Mouse (Mus musculus) liver, embryonic 15.5 days (tissue): ENCODE measurements at regions not wholly inside any gene's neighbourhood (a gene's known extent, or its start where the extent isn't known, plus 50 kb on each side); places are given as distances from the start of the nearest gene placed in this dataset.
A peak's percentile ranks its signal among the peaks of the same experiment; 100 is the strongest.
"Not testable (repeated sequence)": the region's sequence is repeated elsewhere in the genome, so short reads cannot be mapped to it uniquely, and the experiment has no call there.

ENCODE experiments used
- ATAC-seq: fragments of 200-750 bp; cut with Nextera tagmentation; 2 replicates; pipeline ENCODE4 v1.8.0; 2017; ENCODE audit warnings: moderate number of reproducible peaks, mild to moderate bottlenecking, moderate library complexity; ENCODE audit not compliant: insufficient read depth
- H3K27ac ChIP-seq: fragments of 300-500 bp; sonication (generic); replicated peaks from 2 replicates; pipeline ENCODE4 v1.5.1; 2015; ENCODE audit warnings: mild to moderate bottlenecking, inconsistent platforms
- H3K27me3 ChIP-seq: fragments of 300-500 bp; sonication (generic); 2 replicates; pipeline ENCODE4 v1.6.1; 2015; ENCODE audit warnings: mild to moderate bottlenecking, inconsistent platforms
- H3K36me3 ChIP-seq: fragments of 300-500 bp; sonication (generic); replicated peaks from 2 replicates; pipeline ENCODE4 v1.6.1; 2015; ENCODE audit warnings: moderate library complexity, mild to moderate bottlenecking, inconsistent platforms
- H3K4me1 ChIP-seq: fragments of 300-500 bp; sonication (generic); replicated peaks from 2 replicates; pipeline ENCODE4 v1.6.1; 2015; ENCODE audit warnings: inconsistent platforms
- H3K4me2 ChIP-seq: fragments of 300-500 bp; sonication (generic); 2 replicates; pipeline ENCODE4 v1.6.1; 2015; ENCODE audit warnings: moderate library complexity, mild to moderate bottlenecking, inconsistent platforms
- H3K4me3 ChIP-seq: fragments of 300-500 bp; sonication (generic); replicated peaks from 2 replicates; pipeline ENCODE4 v1.5.1; 2015; ENCODE audit warnings: mild to moderate bottlenecking, inconsistent platforms
- H3K9ac ChIP-seq: fragments of 300-500 bp; sonication (generic); 2 replicates; pipeline ENCODE4 v1.6.1; 2015; ENCODE audit warnings: moderate library complexity, mild to moderate bottlenecking, inconsistent platforms
- H3K9me3 ChIP-seq: fragments of 300-500 bp; sonication (generic); replicated peaks from 2 replicates; pipeline ENCODE4 v1.6.1; 2016; ENCODE audit warnings: inconsistent platforms
- WGBS: fragments of 180-500 bp; shearing (Covaris S2); methylation state at CpG from one replicate; pipeline ENCODE4 v1.1.7; 2015; ENCODE audit warnings: mixed read lengths; ENCODE audit not compliant: insufficient replicate concordance; 5-methylcytosine and 5-hydroxymethylcytosine counted together

DNA sequence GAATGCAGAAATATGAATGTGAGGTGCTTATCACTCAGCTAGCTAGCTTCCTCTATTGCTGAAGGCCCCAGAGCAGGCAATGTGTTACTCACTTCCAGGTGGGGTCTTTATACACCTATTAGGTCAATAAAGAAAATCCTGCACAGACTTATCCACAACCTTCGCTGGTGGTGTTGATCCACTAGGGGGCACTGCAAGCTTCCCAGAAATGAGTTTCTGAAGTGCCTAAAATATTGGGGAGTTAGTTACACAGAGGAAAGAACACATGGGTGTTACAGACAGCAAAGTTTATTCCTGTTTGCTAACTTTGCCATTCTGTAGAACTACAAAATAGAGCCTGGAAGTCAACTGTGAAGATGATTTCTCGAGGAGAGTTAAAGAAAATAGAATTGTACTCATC is 836.9 kb downstream of the Dad1 start:
- H3K4me1 ChIP-seq, ATAC-seq, H3K4me2 ChIP-seq, H3K4me3 ChIP-seq, H3K27me3 ChIP-seq, H3K9ac ChIP-seq, H3K36me3 ChIP-seq, H3K9me3 ChIP-seq, H3K27ac ChIP-seq: not testable (repeated sequence)
- 34% methylated on average over 2 of the region's 2 CpGs for WGBS

DNA sequence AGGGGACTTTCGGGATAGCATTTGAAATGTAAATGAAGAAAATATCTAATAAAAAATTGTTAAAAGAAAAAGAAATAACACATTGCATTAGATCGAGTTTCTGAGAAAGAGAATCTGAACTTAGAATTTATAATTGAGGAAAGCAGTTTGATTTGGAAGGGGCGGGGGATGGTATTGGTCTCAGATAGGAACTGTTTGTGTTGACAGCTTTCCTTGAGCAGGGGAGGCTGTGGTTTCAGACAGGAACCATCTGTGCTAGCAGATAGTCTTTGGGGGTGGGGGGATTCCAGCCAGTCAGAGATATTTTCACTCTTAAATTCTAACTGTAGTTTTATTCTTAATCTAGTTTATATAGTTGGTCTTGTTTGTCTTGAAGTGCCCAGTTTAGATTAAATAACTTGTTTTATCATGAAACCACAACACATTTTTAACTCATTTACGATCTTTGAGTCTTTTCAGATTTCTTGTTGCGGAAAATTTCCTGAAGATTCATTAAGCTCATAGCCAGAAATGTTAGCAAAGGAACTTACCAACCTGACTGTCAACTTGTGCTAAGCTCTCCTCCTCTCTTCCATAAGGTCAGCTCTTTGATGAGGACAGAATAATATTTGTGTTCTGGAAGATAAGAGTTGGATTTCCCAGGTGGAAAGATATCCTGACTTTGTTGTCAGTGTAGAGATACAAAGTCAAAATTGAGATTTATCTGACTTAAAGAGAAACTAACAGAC is 846.2 kb downstream of the Dad1 start:
- WGBS: 13% methylated on average over 3 of the region's 5 CpGs
- not testable (repeated sequence) for ATAC-seq, H3K4me3 ChIP-seq

DNA sequence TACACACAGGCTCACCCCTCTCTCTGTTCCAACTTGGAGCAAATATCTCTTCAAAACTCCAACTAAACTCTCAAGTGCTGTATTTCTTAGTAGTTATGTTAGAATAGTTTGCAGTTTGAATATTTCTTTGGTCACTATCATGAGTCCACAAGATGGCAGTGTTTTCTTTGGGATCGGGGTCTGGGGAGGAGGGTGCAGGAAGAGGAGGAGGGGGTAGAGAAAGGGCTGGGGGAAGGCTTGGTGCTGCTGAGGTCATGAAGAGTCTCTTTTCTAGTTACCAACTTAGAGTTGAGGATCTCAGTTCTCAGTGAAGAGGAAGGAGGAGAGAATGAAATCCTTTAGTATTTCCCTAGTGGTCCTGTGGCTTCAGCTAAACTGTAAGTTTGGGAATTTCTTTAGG is 863.6 kb downstream of the Dad1 start:
- H3K4me2 ChIP-seq, H3K4me1 ChIP-seq, ATAC-seq, H3K9ac ChIP-seq, H3K9me3 ChIP-seq, H3K4me3 ChIP-seq, H3K27me3 ChIP-seq, H3K27ac ChIP-seq, H3K36me3 ChIP-seq: not testable (repeated sequence)
- no CpG with 5 or more reads among the region's 1 CpGs for WGBS

More for the DNA sequence above, 846.2 kb downstream of the Dad1 start:
- H3K9me3 ChIP-seq, H3K4me2 ChIP-seq, H3K4me1 ChIP-seq, H3K36me3 ChIP-seq, H3K27me3 ChIP-seq, H3K27ac ChIP-seq, H3K9ac ChIP-seq: not testable (repeated sequence)

DNA sequence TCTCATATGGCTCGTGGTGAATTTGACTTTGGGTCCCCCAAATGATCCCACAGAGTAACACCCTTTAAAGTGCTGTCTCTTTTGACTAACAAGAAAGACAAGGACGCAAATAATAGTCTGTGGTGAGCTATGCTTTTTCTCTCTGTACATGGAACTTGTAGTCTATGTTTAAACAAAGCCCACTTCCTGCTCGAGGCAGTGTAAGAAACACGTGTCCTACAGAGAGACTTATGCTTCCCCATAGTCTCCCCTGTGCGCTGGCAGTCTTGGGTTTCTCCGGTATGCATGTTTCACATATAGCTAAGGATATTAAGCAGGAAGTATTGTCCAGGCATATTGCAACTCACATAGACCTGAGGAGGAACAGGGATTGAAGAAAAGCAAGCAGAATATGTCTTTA is 879.0 kb upstream of the Olfr1507 start:
- not testable (repeated sequence) for H3K27me3 ChIP-seq, ATAC-seq, H3K4me3 ChIP-seq, H3K4me2 ChIP-seq, H3K36me3 ChIP-seq, H3K9me3 ChIP-seq, H3K4me1 ChIP-seq, H3K9ac ChIP-seq, H3K27ac ChIP-seq
- WGBS: 20% methylated on average over 5 of the region's 6 CpGs

DNA sequence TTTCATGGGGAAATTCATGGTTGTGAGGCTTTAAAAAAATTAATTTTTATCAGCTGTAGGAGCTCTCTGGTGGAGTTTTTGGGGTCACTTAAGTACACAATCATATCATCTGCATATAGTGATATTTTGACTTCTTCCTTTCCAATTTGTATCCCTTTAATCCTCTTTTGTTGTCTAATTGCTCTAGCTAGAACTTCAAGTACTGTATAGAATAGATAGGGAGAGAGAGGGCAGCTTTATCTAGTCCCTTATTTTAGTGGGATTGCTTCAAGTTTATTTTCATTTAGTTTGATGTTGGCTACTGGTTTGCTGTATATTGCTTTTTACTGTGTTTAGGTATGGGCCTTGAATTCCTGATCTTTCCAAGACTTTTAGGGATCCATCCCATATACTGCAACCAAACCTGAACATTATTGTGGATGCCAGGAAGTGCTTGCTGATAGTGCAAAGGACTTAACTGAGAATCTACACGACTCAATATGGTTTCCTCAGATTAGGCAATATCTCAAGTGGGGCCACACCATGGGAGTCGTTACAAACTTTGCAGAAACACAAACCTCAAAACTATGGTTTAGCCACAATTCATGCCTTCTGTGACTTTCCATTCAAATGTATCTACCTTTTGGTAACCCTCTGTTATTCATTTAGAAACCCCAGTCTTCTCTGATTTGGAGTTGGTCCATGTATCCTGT is 878.4 kb upstream of the Olfr1507 start:
- not testable (repeated sequence) for H3K9me3 ChIP-seq, H3K4me1 ChIP-seq, H3K27ac ChIP-seq, H3K4me2 ChIP-seq, H3K36me3 ChIP-seq, H3K4me3 ChIP-seq, H3K9ac ChIP-seq, H3K27me3 ChIP-seq
- WGBS: 33% methylated on average over 1 of the region's 2 CpGs
- ATAC-seq: peak; percentile 86

DNA sequence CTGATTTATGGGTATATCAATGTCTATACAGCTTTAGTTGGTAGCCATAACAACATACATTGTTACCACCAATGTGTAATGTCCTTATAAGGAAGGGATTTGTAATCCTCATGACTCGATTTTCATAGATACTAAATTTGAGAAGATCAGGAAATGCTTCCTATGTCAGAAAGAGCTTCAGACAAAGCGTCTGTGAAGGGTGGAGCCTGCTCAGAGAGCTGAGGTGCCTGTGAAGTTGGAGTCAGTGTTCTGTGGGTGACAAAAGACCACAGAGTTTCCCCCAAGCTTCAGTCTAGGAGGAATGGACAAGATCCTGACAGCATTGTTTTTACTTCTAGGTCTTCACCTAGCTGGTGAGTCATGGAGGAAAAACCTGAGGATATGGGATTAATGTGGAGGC is 874.2 kb upstream of the Olfr1507 start:
- WGBS: 24% methylated on average over 2 of the region's 2 CpGs
- Histone ChIP-seq H3K9ac (no peak overlapping the region), H3K27me3 (no peaks in the 10 kb centered on the region), H3K4me2 (no peak overlapping the region), H3K4me3 (no peak overlapping the region), H3K4me1 (peaks cover 4% of the 10 kb centered on the region; the same call in 1 of the 2 replicates), H3K36me3 (no peaks in the 10 kb centered on the region), H3K27ac (no peak overlapping the region), H3K9me3 (no peaks in the 10 kb centered on the region)
- no peak for ATAC-seq

DNA sequence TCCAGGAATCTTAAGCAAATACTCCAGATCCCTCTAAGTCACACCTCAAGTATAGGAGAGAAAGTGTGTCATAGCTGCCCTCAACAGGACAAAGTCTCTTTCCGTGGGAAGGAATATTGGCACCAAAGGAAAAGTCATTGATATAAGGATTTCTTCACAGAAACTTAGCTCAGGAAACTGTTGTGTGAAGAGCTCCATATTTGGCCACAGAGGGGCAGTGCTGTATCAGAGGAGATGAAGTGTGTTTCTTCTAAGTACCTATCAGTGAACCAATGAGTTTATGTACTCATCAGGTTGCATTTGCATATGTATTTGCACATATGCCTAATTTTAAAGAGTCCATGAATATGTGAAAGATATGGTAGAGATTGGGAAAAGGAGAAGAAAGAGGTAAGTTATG is 871.9 kb upstream of the Olfr1507 start:
- 15% methylated on average over 1 of the region's 1 CpGs for WGBS
- H3K9me3 ChIP-seq: not testable (repeated sequence)

DNA sequence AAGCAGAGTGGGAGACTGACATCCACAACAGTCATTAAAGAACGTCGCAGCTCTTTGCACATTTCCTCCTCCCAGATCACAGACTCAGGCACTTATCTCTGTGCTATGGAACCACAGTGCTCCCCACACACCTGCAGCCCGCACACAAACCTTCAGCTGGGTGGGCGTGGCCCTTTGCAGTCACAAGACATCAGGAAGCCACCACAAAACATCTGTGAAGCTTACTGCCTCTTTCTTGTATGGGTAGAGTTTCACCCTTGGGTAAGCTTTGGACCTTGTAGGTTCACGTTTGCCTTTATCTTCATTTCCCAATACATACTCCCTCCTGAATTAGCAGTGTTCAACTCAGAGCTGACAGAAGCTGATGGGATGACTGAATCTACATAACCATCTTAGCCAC is 868.4 kb upstream of the Olfr1507 start:
- H3K9ac ChIP-seq, H3K9me3 ChIP-seq, H3K36me3 ChIP-seq, H3K4me3 ChIP-seq, ATAC-seq, H3K27ac ChIP-seq, H3K4me2 ChIP-seq, H3K27me3 ChIP-seq: not testable (repeated sequence)
- H3K4me1 ChIP-seq: peaks cover 26% of the 10 kb centered on the region
- WGBS: 13% methylated on average over 5 of the region's 5 CpGs

More for the DNA sequence above, 871.9 kb upstream of the Olfr1507 start:
- H3K36me3 ChIP-seq, H3K4me2 ChIP-seq, H3K27me3 ChIP-seq, ATAC-seq, H3K27ac ChIP-seq, H3K4me1 ChIP-seq, H3K9ac ChIP-seq, H3K4me3 ChIP-seq: not testable (repeated sequence)

DNA sequence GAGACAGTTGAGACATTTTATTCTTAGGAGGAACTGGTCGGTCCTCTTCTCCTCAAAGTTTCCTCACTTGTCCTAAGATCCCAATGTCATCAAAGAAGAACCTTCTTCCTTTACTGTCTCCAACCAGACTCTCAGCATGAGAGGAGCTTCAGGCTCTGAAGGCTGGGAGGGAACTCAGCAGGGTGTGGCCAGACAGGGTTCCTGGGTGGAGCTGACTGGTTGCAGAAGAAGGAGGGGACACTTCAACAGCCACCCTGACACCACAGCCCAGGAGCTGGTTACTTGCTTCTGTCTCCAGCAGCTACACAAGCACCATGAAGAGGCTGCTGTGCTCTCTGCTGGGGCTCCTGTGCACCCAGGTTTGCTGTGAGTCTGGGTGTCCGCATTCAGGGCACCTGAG is 866.5 kb upstream of the Olfr1507 start:
- H3K9ac ChIP-seq, H3K36me3 ChIP-seq, H3K4me3 ChIP-seq, H3K9me3 ChIP-seq, H3K27ac ChIP-seq, H3K27me3 ChIP-seq: not testable (repeated sequence)
- Histone ChIP-seq H3K4me2 (peak overlapping the region; percentile 27; the same call in 1 of the 2 replicates), H3K4me1 (peaks cover 26% of the 10 kb centered on the region)
- ATAC-seq: 0 out of 2 replicates have a peak, but pooled peaks have one; percentile 40
- WGBS: 21% methylated on average over 2 of the region's 2 CpGs

DNA sequence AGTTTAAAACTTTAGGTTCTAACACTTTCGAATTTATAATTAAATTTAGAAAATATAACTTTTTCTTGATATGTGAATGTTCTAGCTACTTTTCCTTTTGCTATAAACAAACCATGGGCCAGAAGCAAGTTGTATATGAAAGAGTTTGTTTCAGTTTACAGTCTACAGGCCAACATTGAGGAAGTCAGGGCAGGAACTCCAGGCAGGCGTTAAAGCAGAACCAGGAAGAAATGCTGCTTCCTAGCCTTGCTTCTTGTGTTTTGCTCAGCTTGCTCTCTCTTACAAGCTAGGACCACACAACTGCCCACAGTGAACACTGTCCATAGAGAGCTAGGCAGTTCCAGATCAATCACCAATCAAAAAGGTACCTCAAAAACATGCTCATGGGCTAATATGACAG is 861.9 kb upstream of the Olfr1507 start:
- H3K9me3 ChIP-seq: not testable (repeated sequence)
- WGBS: 56% methylated on average over 1 of the region's 2 CpGs

DNA sequence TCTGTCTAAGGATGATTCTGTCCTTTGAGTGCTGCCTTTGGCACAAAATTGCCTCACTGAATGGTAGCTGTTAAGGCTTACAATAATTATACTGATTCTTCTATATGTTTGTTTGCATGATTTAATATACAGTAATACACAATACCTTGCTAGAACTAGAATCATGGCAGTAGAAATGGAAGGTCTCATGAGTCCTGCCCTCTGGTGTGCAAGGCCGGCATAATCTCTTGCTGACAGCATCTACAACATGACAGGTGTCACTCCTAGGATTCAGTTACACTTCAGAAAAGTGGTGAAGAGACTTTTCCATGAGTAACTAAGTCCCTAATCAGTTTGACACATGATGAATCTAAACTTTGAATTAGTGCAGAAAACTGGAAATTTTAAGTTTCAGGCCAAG is 861.2 kb upstream of the Olfr1507 start:
- not testable (repeated sequence) for ATAC-seq
- WGBS: no CpG with 5 or more reads among the region's 1 CpGs

More for the DNA sequence above, 861.9 kb upstream of the Olfr1507 start:
- H3K27me3 ChIP-seq, ATAC-seq, H3K9ac ChIP-seq, H3K4me2 ChIP-seq, H3K27ac ChIP-seq, H3K36me3 ChIP-seq, H3K4me3 ChIP-seq: not testable (repeated sequence)
- peaks cover 17% of the 10 kb centered on the region for H3K4me1 ChIP-seq

More for the DNA sequence above, 861.2 kb upstream of the Olfr1507 start:
- not testable (repeated sequence) for H3K36me3 ChIP-seq, H3K9me3 ChIP-seq, H3K4me3 ChIP-seq, H3K9ac ChIP-seq, H3K4me2 ChIP-seq, H3K27me3 ChIP-seq, H3K27ac ChIP-seq
- H3K4me1 ChIP-seq: peaks cover 10% of the 10 kb centered on the region
